Mouse (Mus musculus) left cerebral cortex, postnatal 10 days (tissue): Measurements from ENCODE around the gene Dock7. TPM values are rescaled to one million over a fixed set of nuclear protein-coding genes. Genes with fewer than 3 reads are reported as not detected.
"Not testable (repeated sequence)": the region's sequence is repeated elsewhere in the genome, so short reads cannot be mapped to it uniquely, and the experiment has no call there.

Experiments used
- DNase-seq, 2 experiments: peaks; one replicate each; pipeline ENCODE4 v3.0.0; 2021 to 2022; ENCODE audit warnings: low spot score in 2 of 2, mixed read lengths in 1 of 2; ENCODE audit errors: extremely low spot score in 1 of 2
- intact Hi-C: fragments of 180-260 bp; cut with DNase I; formaldehyde crosslinking; loops from one replicate; pipeline ENCODE4 v1.15.1; 2025
- total RNA-seq, 2 experiments: library from RNA; stranded (reverse); gene quantifications; 2 replicates each; pipeline ENCODE4 v1.2.3; 2021

Gene Dock7
- total RNA-seq, 2 experiments from 2014 or later, result 62.8 to 70.9 TPM

DNA sequence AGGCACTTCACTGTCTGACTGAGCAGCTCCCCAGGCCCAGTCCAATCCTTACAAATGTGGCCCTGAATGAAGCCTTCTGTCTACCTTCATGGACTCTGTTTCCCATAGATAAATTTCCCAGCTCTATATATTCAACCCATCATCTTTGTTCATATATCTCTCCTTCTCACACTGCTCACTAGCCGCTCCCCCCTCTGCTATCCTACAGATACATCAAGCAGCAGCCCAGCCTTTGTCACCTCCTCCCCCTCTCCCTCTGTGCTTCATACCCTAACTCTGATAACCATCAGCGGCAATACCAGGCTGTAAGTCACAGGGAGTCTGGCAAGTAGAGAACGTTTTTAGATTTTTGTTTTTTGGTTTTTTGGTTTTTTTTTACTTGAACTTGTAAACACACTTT is 75.9 kb downstream of the Dock7 start:
- DNase-seq, result no peak
- intact Hi-C loops, result no loop called here

DNA sequence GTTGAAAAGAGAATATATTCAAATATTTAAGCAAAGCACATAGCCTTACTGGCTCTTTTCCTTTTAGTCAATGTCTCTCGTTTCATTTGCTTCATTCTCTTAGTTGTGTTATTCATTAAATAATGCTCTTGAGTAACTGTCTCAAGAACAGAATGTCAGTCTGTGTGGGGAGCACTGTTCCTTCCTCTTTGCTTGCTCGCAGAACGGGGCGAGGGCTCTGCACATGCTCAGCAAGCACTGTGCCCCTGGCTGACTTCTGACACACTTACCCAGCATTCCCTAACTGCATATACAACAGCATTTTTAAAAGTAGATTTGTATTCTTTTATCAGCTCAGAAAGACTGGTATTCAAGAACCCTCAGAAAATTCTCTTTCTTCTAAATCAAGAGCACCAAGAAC is 87.8 kb downstream of the Dock7 start:
- DNase-seq, result no peak
- intact Hi-C loops, result no loop called here

DNA sequence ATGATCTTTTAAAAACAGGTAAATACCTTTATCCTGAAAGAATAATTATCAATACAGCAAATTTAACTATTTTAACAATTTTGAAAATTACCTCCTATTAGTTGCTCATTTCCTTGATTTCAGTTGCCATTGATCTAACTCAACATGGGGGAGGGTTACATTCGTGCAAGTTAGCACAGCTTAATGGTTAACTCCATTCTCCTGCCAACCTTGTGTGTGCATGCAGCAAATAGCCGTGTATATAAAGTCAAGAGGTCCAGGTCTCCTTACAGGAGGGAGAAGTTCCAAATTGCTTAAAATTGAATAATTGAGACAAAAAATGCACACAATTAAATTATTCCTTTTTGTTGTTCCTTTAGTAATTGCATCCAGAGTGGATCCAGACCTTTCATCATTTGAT is 90.0 kb downstream of the Dock7 start, which contains the start of gene Angptl3:
Gene Angptl3, plus strand, starts transcription at position 269 of the 400 bp plus-strand sequence.
- DNase-seq, result no peak
- intact Hi-C loops, result no loop called here

DNA sequence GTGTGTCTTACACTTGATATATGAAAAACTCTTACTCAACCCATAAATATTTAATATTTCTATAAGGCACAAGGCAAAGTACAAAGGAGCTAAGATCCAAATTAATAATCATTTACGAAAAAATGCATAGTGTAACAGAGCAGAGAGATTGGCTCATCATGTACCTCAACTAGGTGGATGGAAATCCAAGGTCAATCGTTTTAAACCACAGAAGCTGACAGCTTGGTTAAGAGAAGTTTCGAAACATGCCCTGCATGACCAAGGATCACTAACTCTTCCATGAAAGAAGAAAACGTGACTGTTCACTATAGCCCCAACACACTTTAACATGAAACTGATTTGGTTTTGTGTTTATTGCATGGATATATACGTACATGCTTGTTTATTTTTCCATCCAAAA is 92.3 kb downstream of the Dock7 start:
- DNase-seq, result no peak
- intact Hi-C loops, result no loop called here

DNA sequence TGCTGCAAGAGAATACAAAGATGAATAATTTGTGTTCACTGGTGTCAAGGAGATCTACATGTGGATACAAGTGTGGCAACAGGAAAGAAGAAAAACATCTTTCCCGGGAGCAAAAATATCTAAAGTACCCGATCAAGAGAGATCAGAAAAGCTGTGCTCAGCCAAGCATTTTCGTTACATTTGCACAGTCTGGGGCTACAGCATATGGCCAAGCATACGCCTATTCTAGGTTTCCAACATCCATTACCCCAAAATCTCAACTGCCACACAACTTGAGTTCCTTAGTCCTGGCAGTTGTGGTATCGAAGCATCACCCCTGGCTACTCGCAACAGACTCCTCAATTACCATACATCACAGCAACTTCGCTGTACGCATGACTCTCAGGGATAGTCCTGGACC is 98.5 kb downstream of the Dock7 start:
- intact Hi-C loops, result no loop called here
- DNase-seq, result no peak

DNA sequence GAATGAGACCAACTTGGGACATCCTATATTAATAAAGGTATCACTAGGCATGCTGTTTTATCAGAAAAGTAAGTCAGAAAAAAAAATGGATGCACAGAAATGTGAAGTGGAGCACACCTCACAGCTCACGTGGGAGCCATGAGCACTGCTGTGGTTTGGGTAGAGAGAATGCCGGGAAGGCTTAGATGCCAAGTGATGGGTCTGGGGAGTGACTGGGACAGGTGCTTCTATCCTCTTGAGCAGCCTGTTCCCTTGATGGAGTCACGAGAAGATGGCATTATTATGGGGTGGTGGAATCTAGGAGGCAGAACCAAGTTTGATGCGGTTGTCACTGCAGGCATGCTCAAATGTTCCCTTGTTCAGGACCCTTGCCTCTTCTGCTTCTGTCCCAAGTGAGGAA is 109.7 kb downstream of the Dock7 start:
- no peak for DNase-seq
- intact Hi-C loops, result no loop called here

DNA sequence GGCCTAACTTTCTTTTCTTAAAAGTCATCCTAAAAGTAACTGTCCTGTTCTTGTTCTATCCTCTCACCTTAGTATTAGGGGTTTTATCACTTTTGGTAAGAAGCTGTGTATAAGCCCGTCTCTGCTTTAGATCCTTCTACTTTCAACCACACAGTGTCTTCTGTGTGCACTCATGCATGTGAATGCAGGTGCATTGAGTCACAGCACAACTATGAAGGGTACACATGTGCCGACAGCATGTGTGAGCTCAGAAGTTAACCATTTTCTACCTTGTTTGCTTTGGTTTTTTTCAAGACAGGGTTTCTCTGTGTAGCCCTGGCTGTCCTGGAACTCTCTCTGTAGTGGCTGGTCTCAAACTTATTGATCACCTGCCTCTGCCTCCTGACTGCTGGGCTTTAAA is 114.4 kb downstream of the Dock7 start:
- intact Hi-C loops, result no loop called here
- no peak for DNase-seq

DNA sequence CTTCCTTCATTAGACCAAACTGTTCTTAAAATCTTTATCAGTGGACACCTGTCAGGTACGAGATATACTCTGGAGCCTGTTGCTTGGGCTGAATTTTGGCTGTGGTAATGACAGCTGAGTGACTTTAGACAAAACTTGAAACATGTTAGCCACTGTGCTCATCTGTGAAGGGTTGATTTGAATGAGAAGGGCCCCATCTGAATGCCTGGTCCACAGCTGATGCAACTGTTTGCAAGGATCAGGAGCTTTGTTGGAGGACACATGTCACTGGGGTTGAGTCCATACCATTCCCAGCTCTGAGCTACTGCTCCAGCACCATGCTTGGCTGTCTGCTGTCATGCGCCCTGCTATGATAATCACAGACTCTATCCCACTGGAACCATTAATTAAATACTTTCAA is 115.1 kb downstream of the Dock7 start:
- DNase-seq, result no peak
- intact Hi-C loops, result no loop called here

DNA sequence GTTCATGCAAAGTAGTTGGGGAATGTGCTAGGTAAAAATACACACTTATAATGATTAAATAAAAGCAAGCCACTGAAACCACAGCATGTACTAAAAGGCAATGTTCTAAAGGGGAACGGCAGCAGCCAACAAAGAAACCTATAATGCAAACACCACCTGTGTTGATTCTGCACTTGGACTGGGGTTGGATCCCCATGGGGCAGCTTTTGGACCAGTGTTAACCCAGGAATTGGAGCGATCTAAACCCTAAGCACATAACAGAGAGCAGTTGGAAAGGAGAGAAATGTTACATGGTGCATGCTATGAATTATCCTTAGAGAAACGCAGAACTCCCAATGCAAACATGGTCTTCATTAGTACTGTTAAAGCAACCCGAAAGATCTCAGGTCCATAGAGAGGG is 127.2 kb downstream of the Dock7 start:
- intact Hi-C loops, result no loop called here
- DNase-seq, result no peak

DNA sequence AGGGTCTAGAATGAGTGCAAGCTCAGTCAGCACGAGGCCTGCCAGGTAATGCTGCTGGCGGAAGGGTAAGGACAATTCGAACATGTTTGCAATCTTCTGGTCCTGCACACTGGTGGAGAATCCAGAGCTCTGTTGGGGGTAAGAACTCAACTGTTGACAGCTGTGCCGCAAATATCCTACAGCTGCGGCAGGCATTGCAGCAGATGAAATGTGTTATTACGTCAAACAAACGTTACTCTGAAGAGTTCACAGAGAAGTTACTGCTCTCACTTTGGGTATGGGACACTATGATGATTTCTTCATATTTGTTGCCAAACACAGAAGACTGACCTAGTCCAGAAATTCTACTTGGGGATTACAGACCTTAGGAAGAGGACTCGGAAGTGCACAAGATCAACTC is 136.0 kb downstream of the Dock7 start:
- intact Hi-C loops, result no loop called here
- no peak for DNase-seq

DNA sequence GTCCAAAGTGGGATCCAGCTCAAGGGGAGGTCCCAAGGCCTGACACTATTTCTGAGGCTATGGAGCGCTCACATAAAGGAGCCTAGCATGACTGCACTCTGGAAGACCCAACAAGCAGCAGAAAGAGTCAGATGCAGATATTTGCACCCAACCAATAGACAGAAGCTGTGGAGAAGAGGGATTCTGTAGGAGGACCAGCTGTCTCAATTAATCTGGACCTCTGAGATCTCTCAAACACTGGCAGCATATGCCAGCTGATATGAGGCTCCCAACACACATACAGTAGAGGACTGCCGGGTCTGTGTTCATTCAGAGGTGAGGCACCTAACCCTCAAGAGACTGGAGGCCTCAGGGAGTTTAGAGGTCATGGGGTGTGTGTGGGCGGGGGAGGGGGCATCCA is 140.7 kb downstream of the Dock7 start:
- DNase-seq, result not testable (repeated sequence)
- intact Hi-C loops, result loop anchor here (10.0 kb wide), 1 partner anchor 85 kb away; no protein-coding TSS in a partner anchor

DNA sequence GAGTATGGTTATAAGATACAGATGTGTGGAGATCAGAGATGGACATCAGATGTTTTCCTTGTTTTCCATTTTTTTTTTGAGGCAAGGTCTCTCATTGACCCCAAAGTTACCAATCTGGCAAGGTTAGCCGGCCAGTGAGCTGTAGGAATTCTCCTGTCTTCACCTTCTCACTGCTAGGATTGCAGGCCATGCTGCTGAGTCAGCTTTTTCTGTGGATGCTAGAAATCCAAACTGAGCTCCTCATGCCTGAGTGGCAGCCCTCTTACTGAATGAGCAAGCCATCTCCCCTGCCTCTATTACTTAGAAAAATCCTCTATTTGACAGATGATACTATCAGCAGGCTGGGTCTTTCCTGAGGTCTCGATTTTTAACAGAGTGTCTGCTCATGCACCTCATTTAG is 142.0 kb downstream of the Dock7 start:
- DNase-seq, result no peak
- intact Hi-C loops, result loop anchor here (10.0 kb wide), 1 partner anchor 86 kb away; no protein-coding TSS in a partner anchor

DNA sequence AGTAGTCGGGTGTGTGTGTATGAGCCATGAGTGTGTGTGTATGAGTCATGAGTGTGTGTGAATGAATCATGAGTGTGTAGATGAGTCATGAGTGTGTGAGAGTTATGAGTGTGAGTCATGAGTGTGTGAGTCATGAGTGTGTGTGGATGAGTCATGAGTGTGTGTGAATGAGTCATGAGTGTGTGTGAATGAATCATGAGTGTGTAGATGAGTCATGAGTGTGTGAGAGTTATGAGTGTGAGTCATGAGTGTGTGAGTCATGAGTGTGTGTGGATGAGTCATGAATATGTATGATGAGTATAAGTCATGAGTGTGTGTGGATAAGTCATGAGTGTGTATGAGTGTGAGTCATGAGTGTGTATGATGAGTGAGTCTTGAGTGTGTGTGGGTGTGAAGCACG is 142.4 kb downstream of the Dock7 start:
- intact Hi-C loops, result loop anchor here (10.0 kb wide), 1 partner anchor 87 kb away; no protein-coding TSS in a partner anchor
- not testable (repeated sequence) for DNase-seq

DNA sequence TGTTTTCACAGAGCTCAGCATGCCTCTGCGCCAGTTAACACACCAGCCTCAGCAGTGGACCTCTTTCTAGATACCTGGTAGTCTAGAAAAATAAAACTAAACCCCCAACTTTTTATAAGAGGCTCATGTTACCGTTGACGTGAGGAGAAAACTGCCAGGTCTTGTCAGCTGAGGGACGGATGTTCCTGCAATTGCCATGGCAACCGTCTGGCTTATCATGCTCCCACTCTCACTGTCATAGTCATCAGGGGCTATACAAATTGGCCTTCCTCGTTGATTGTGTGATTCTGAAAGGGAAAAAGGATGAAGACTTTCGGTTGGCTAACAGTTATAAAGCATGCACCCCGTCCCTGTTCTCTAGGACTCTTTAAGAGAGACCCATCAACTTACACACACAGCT is 145.0 kb downstream of the Dock7 start:
- intact Hi-C loops, result loop anchor here (10.0 kb wide), 1 partner anchor 89 kb away; no protein-coding TSS in a partner anchor
- DNase-seq, result no peak

DNA sequence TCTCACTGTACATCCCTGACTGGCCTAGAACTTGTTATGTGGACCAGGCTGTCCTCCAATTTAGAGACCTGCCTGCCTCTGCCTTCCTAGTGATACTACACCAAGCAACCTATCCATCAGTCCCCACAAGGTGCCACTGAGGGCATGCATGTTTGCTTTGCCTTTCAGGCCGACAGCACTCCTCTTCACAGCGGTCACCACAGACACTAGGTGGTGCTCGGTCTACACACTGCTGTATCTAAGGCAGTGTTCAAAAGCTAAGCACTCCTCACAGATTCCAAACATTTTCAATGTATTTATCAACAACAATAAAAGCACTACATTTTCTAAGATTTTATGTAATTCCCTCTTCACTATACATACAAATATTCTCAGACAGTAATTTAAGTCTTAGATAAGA is 150.8 kb downstream of the Dock7 start:
- intact Hi-C loops, result loop anchor here (10.0 kb wide), 1 partner anchor 95 kb away; no protein-coding TSS in a partner anchor

DNA sequence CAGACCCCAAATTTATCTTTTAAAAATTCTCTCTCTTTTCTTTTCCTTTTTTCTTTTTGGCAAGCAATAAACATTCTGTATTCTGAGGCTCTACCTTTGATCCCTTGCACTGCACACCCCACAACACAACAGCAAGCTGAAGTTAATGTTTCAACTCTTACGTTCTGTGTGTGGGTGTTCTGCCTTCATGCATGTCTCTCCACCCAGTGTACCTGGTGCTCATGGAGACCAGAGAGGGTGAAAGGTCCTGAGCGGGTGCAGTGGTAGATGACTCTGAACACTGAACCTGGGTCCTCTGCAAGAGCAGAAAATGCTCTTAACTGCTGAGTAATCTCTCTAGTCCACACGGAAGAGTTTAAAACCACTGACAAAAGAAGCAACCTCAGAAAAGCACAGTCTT is 160.5 kb downstream of the Dock7 start:
- no peak for DNase-seq
- intact Hi-C loops, result no loop called here

More for the DNA sequence above, 150.8 kb downstream of the Dock7 start:
- DNase-seq, result no peak

DNA sequence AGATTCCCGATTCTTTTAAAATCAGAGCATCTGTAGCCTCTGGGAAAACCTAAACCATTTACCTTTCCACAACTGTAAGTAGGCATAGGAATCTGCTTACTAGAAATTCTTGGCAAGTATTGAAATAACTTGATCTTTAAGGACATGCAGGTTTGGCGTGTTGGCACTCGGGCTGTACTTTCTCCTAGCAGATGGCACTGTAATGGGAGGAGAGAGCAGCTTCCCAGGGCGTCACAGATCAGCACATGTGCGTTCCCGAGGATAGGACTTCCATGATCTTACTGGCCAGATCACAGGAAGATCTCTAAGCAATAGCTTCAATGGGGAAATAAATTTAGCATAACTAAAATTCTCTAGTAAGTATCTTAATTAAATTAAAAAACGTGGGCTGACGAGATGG is 164.7 kb downstream of the Dock7 start:
- intact Hi-C loops, result no loop called here
- no peak for DNase-seq

DNA sequence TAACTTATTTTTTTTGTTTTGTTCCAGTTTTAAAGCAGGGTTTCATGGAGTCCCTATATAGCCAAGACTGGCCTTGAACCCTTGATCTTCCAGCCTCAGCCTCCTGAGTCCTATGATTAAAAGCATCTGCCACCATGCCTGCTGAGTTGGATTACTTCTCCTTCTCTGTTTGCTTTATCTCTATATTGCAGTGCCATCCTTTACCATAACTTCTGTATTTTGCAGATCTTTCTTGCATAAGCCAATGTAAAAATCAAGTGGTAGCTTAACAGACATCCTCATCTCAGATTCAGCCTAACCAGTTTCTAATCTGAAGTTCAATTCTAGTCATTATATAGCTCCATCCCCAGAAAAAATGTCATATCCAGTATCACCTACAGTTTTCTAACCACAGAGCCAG is 170.2 kb downstream of the Dock7 start:
- no peak for DNase-seq
- intact Hi-C loops, result no loop called here

DNA sequence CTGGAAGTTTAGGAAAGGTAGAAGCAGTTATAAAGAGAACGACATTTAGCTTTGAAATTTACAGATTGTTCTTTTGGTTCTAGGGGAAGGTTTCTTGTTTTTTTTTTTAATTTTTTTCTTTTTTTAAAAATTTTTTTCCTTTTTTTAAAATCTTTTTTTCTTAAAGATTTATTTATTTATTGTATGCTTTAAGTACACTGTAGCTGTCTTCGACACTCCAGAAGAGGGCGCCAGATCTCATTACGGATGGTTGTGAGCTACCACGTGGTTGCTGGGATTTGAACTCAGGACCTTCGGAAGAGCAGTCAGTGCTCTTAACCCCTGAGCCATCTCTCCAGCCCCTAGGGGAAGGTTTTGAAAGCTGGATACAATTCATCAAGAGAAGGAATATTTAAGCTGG is 182.5 kb downstream of the Dock7 start:
- DNase-seq, intact Hi-C loops: not testable (repeated sequence)

DNA sequence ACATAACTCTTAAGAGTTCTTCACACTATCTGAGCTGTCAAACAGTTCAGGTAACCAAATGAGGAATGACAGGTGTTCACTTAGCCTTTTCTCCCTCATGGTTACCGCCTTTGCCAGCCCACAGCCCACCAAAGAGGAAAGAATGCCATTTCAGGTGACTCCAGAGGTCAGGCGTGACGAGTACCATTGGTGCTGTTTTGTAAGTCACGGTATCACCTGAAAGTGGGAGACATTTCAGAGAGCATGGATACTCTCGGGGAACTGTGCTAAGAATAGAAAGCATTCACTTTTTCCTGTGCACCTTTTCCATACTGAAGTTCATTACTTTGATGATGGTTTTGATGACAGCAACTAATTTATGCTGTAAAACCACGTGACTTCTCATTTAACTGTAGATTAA is 184.7 kb downstream of the Dock7 start:
- intact Hi-C loops, result no loop called here
- no peak for DNase-seq

DNA sequence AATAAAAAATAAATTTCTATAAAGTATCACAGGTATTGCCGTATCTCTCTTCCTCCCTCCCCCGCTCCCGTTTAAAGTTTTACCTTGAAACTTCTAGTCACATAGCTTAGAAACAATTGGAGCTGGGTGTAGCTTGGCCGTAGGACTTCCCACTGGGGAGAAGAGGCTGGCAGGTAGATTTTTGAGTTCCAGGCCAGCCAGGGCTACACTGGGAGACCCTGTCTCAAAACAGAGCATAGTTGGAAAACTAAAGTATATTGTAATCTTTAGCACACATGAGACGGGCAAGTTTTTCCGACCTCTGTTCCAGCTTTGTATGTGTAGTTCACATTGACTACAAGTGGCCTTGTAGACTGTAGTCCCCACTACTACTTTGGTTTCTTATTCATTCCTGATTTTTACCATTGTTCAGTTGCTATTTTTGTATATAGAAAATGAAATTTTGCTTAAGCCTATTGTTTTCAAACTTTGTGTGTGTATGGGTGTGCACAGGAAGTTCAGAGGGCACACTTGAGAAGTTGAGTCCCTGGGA is 195.4 kb downstream of the Dock7 start:
- intact Hi-C loops, result no loop called here
- DNase-seq, result no peak
